Mouse (Mus musculus) CH12.LX (cell line): ENCODE results near the gene Ccdc184. TPM values are rescaled to one million over a fixed set of nuclear protein-coding genes. Genes with fewer than 3 reads are reported as not detected.

Source experiments
- DNase-seq: peaks from one replicate; pipeline ENCODE4 v3.0.0-alpha.2; 2013; ENCODE audit errors: extremely low read depth
- H3K27ac ChIP-seq: 2 replicates; pipeline ENCODE4 v1.5.1; 2012; ENCODE audit warnings: low read depth, mild to moderate bottlenecking, control low read depth, moderate library complexity; ENCODE audit not compliant: insufficient read depth
- H3K27me3 ChIP-seq: replicated peaks from 2 replicates; pipeline ENCODE3; 2012; ENCODE audit warnings: inconsistent platforms
- H3K36me3 ChIP-seq, 2 experiments: replicated peaks in 1 of 2; 2 replicates each; pipeline versions ENCODE3 to v1.6.1; 2012; ENCODE audit warnings: inconsistent platforms in 1 of 2, low read length in 1 of 2, mild to moderate bottlenecking in 1 of 2, mixed read lengths in 1 of 2, moderate library complexity in 1 of 2; ENCODE audit not compliant: control insufficient read depth in 1 of 2, insufficient read depth in 1 of 2
- H3K4me1 ChIP-seq, 2 experiments: 2 replicates each; pipeline ENCODE4 v1.6.1; 2012; ENCODE audit warnings: inconsistent platforms in 1 of 2, moderate library complexity in 1 of 2; ENCODE audit not compliant: insufficient read depth in 2 of 2, control insufficient read depth in 1 of 2
- H3K4me2 ChIP-seq: 2 replicates; pipeline ENCODE4 v1.6.1; 2012; ENCODE audit warnings: low read depth, mild to moderate bottlenecking, control low read depth; ENCODE audit not compliant: poor library complexity, insufficient read depth, severe bottlenecking
- H3K4me3 ChIP-seq, 3 experiments: fragments of 150-350 bp in 1 of 3; sonication (generic) in 1 of 3; replicated peaks in 1 of 3; 2 replicates each; pipeline versions ENCODE3 to v1.5.1; 2011 to 2012; ENCODE audit warnings: low read depth in 2 of 3, low read length in 2 of 3, mild to moderate bottlenecking in 2 of 3, moderate library complexity in 2 of 3, control low read depth in 1 of 3, improper control_type of control experiment in 1 of 3, inconsistent platforms in 1 of 3, mixed read lengths in 1 of 3; ENCODE audit not compliant: poor library complexity in 1 of 3
- H3K79me2 ChIP-seq: replicated peaks from 2 replicates; pipeline ENCODE4 v1.6.1; 2012; ENCODE audit warnings: mild to moderate bottlenecking, moderate library complexity; ENCODE audit not compliant: control insufficient read depth, poor library complexity, insufficient read depth, severe bottlenecking; ENCODE audit errors: extremely low read depth
- H3K9ac ChIP-seq: 2 replicates; pipeline ENCODE4 v1.6.1; 2012; ENCODE audit warnings: low read depth, mild to moderate bottlenecking, control low read depth, moderate library complexity; ENCODE audit not compliant: insufficient read depth
- H3K9me3 ChIP-seq: replicated peaks from 2 replicates; pipeline ENCODE3; 2012; ENCODE audit warnings: low read length, inconsistent platforms, mixed read lengths
- BHLHE40 ChIP-seq: IDR thresholded peaks from 2 replicates; pipeline ENCODE4 v1.6.1; 2011; ENCODE audit warnings: mild to moderate bottlenecking, low read depth, low read length, improper control_type of control experiment
- CHD2 ChIP-seq: IDR thresholded peaks from 2 replicates; pipeline ENCODE4 v1.6.1; 2011; ENCODE audit warnings: low read length, improper control_type of control experiment
- ELF1 ChIP-seq: IDR thresholded peaks from 2 replicates; pipeline ENCODE4 v1.6.1; 2014; ENCODE audit warnings: low read depth, mild to moderate bottlenecking, inconsistent platforms, low read length, improper control_type of control experiment
- ETS1 ChIP-seq: conservative IDR thresholded peaks from 2 replicates; pipeline ENCODE4 v1.6.1; 2012; ENCODE audit warnings: low read depth, mild to moderate bottlenecking, inconsistent platforms, low read length, improper control_type of control experiment, moderate library complexity
- GABPA ChIP-seq: IDR thresholded peaks from 2 replicates; pipeline ENCODE4 v1.6.1; 2012; ENCODE audit warnings: low read depth, low read length, improper control_type of control experiment, inconsistent platforms; ENCODE audit not compliant: insufficient replicate concordance
- HCFC1 ChIP-seq: IDR thresholded peaks from 2 replicates; pipeline ENCODE4 v1.6.1; 2012; ENCODE audit warnings: low read depth, mild to moderate bottlenecking, inconsistent platforms, low read length, improper control_type of control experiment
- IRF4 ChIP-seq: IDR thresholded peaks from 2 replicates; pipeline ENCODE4 v1.6.1; 2014; ENCODE audit warnings: low read depth, mild to moderate bottlenecking, inconsistent platforms, low read length, improper control_type of control experiment
- JUN ChIP-seq: IDR thresholded peaks from 2 replicates; pipeline ENCODE4 v1.6.1; 2011; ENCODE audit warnings: low read depth, mild to moderate bottlenecking, low read length, improper control_type of control experiment, moderate library complexity; ENCODE audit not compliant: insufficient read depth
- JUND ChIP-seq: conservative IDR thresholded peaks from 2 replicates; pipeline ENCODE4 v1.6.1; 2011; ENCODE audit warnings: low read depth, low read length, improper control_type of control experiment
- MAFK ChIP-seq: IDR thresholded peaks from 2 replicates; pipeline ENCODE4 v1.6.1; 2011; ENCODE audit warnings: low read length, improper control_type of control experiment; ENCODE audit not compliant: insufficient replicate concordance
- MAX ChIP-seq: IDR thresholded peaks from 2 replicates; pipeline ENCODE4 v1.6.1; 2011; ENCODE audit warnings: low read length, improper control_type of control experiment
- MXI1 ChIP-seq: IDR thresholded peaks from 2 replicates; pipeline ENCODE4 v1.6.1; 2011; ENCODE audit warnings: mild to moderate bottlenecking, low read depth, low read length, improper control_type of control experiment
- RAD21 ChIP-seq: IDR thresholded peaks from 2 replicates; pipeline ENCODE4 v1.6.1; 2011; ENCODE audit warnings: low read depth, mild to moderate bottlenecking, low read length, improper control_type of control experiment, moderate library complexity
- SIN3A ChIP-seq: IDR thresholded peaks from 2 replicates; pipeline ENCODE4 v1.6.1; 2012; ENCODE audit warnings: low read length, improper control_type of control experiment, inconsistent platforms
- SMC3 ChIP-seq: IDR thresholded peaks from 2 replicates; pipeline ENCODE4 v1.6.1; 2011; ENCODE audit warnings: low read depth, low read length, improper control_type of control experiment
- ZKSCAN1 ChIP-seq: IDR thresholded peaks from 2 replicates; pipeline ENCODE4 v1.6.1; 2012; ENCODE audit warnings: low read depth, inconsistent platforms, low read length, improper control_type of control experiment, borderline replicate concordance
- dilution Hi-C: fragments of 300-500 bp; cut with MboI; formaldehyde crosslinking; loops from 2 replicates; pipeline ENCODE4 v1.14.3; 2020; ENCODE audit warnings: low sequenced_read_pairs; ENCODE audit not compliant: extremely low pct_unique_long_range_greater_than_20kb, extremely low pct_ligation_motif_present
- in situ Hi-C: fragments of 300-500 bp; cut with MboI; formaldehyde crosslinking; loops from 3 replicates; pipeline ENCODE4 v1.14.3; 2019; ENCODE audit warnings: low sequenced_read_pairs, low pct_ligation_motif_present, low pct_unique_long_range_greater_than_20kb, mixed read lengths
- polyA plus RNA-seq: library from polyadenylated mRNA; unstranded; fragments of >175 nt; gene quantifications from 2 replicates; pipeline ENCODE4 v1.2.1, GENCODE M21; 2012; ENCODE audit warnings: low read depth; ENCODE audit not compliant: insufficient read length
- total RNA-seq, 2 experiments: library from RNA; depleted of rRNA; stranded (reverse); fragments of 300-350 nt in 1 of 2; fragments of >200 nt in 1 of 2; gene quantifications; 2 replicates each; pipeline ENCODE4 v1.2.3; 2012 to 2014

Ccdc184 gene
- total and polyA plus RNA-seq, 3 experiments: 0.04 to 0.17 TPM; not detected in 1

- Histone ChIP-seq H3K4me3 (no peak overlapping the region), H3K27me3 (peaks cover 81% of the 10 kb centered on the region), H3K27ac (no peak overlapping the region), H3K9me3 (no peaks in the 10 kb centered on the region), H3K9ac (no peak overlapping the region), H3K4me1 (peaks cover 0 to 17% of the 10 kb centered on the region in 2 experiments; a peak in 2 of 4 replicates), H3K36me3 (no peaks in the 10 kb centered on the region)
- dilution Hi-C loops: no loop called here
- TF ChIP-seq CHD2 (peak; percentile 94), JUND (no peak)
- TF ChIP-seq, all 38 proteins: peak for 1
- no peak for DNase-seq
- in situ Hi-C loops: no loop called here
- H3K79me2 ChIP-seq: no peaks in the 10 kb centered on the region
- no peak overlapping the region for H3K4me2 ChIP-seq
Observed at GRCm38 (mm10) chr15:98177320-98177719, 10.4 kb downstream of the Ccdc184 start.

- H3K9me3 ChIP-seq: no peaks in the 10 kb centered on the region
- in situ Hi-C loops: loop anchor here (10.0 kb wide), 3 partner anchors 204 to 324 kb away; partner anchors contain the start of gene Olfr283
- no peak overlapping the region for H3K27ac ChIP-seq
- no peaks in the 10 kb centered on the region for H3K79me2 ChIP-seq
- H3K9ac ChIP-seq: peak overlapping the region; percentile 4; the same call in 1 of the 2 replicates
- TF ChIP-seq SIN3A (no peak), ELF1 (no peak), BHLHE40 (no peak), HCFC1 (no peak), SMC3 (no peak), MAX (no peak), JUN (no peak), MAFK (no peak), ETS1 (no peak), IRF4 (no peak), MXI1 (no peak), GABPA (no peak), RAD21 (no peak), ZKSCAN1 (no peak)
- peak overlapping the region; percentile 88 for H3K4me2 ChIP-seq
- DNase-seq: no peak
- dilution Hi-C loops: no loop called here
- H3K4me3 ChIP-seq: peak overlapping the region; percentile 58 to 59 (median 59)
- peaks cover 0 to 19% of the 10 kb centered on the region in 2 experiments; a peak in 2 of 4 replicates for H3K4me1 ChIP-seq
- H3K27me3 ChIP-seq: peaks cover 88% of the 10 kb centered on the region
- H3K36me3 ChIP-seq: no peaks in the 10 kb centered on the region
Observed at GRCm38 (mm10) chr15:98180567-98181131, 13.7 kb downstream of the Ccdc184 start.
